Mouse (Mus musculus): ENCODE data around the gene Kcna5. TPM values are rescaled to one million over a fixed set of nuclear protein-coding genes. Genes with fewer than 3 reads are reported as not detected.

Kcna5 gene
- polyA plus RNA-seq (2017; shearing (Covaris generic)), result not detected

GRCm38 (mm10) chr6:126535208-126535910 is at the start of gene Kcna5:
Kcna5 (minus strand) TSS chr6:126535412.

Other genes with a start within 250 kb of the Kcna5 start
- not detected for gene Kcna1, start 111.0 kb upstream of the Kcna5 start, polyA plus RNA-seq (2017; shearing (Covaris generic))
- gene Kcna6, start 205.3 kb upstream of the Kcna5 start, polyA plus RNA-seq (2017; shearing (Covaris generic)), result not detected

All from effector memory CD4-positive, alpha-beta T cell, adult 5 months (primary cell).